Mouse (Mus musculus) limb, embryonic 11.5 days (tissue): ENCODE measurements around the gene Ell. TPM values are rescaled to one million over a fixed set of nuclear protein-coding genes. Genes with fewer than 3 reads are reported as not detected.

Experiments used
- ATAC-seq: fragments of 200-750 bp; cut with Nextera tagmentation; 2 replicates; pipeline ENCODE4 v1.8.0; 2017; ENCODE audit warnings: low read depth; ENCODE audit not compliant: insufficient number of reproducible peaks, low FRiP score, low TSS enrichment
- DNase-seq: peaks from one replicate; pipeline ENCODE4 v3.0.0-alpha.2; 2015; ENCODE audit warnings: low spot score
- H3K27ac ChIP-seq: fragments of 300-500 bp; sonication (generic); replicated peaks from 2 replicates; pipeline ENCODE4 v1.5.1; 2014; ENCODE audit warnings: low read depth, mild to moderate bottlenecking, low read length
- H3K27me3 ChIP-seq: fragments of 300-500 bp; sonication (generic); 2 replicates; pipeline ENCODE4 v1.6.1; 2014; ENCODE audit warnings: mild to moderate bottlenecking, low read length, mixed read lengths; ENCODE audit not compliant: control insufficient read depth, insufficient read depth
- H3K36me3 ChIP-seq: fragments of 300-500 bp; sonication (generic); 2 replicates; pipeline ENCODE4 v1.6.1; 2014; ENCODE audit warnings: mild to moderate bottlenecking, low read length, moderate library complexity, mixed read lengths; ENCODE audit not compliant: control insufficient read depth, insufficient read depth
- H3K4me1 ChIP-seq: fragments of 300-500 bp; sonication (generic); 2 replicates; pipeline ENCODE4 v1.6.1; 2014; ENCODE audit warnings: low read length, mixed read lengths; ENCODE audit not compliant: control insufficient read depth, insufficient read depth
- H3K4me2 ChIP-seq: fragments of 300-500 bp; sonication (generic); 2 replicates; pipeline ENCODE4 v1.6.1; 2014; ENCODE audit warnings: low read depth, mild to moderate bottlenecking, moderate library complexity; ENCODE audit not compliant: severe bottlenecking
- H3K4me3 ChIP-seq: fragments of 300-500 bp; sonication (generic); 2 replicates; pipeline ENCODE4 v1.5.1; 2014; ENCODE audit warnings: low read depth, low read length
- H3K9ac ChIP-seq: fragments of 300-500 bp; sonication (generic); 2 replicates; pipeline ENCODE4 v1.6.1; 2014; ENCODE audit warnings: mild to moderate bottlenecking, low read length
- H3K9me3 ChIP-seq: fragments of 300-500 bp; sonication (generic); 2 replicates; pipeline ENCODE4 v1.6.1; 2016; ENCODE audit warnings: low read length; ENCODE audit not compliant: control insufficient read depth
- WGBS: fragments of 180-500 bp; shearing (Covaris S2); extraction: QIAGEN DNeasy Blood & Tissue Kit; methylation state at CpG from one replicate; pipeline ENCODE4 v1.1.7; 2014; 5-methylcytosine and 5-hydroxymethylcytosine counted together
- polyA plus RNA-seq: library from polyadenylated mRNA; unstranded; fragments of >200 nt; fragmentation: Nextera tagmentation; extraction: Ambion mirVana; gene quantifications from 2 replicates; pipeline ENCODE4 v1.2.1, GENCODE M21; 2014

Ell gene
- polyA plus RNA-seq, result 19.5 and 20.1 TPM in 2 replicates

GRCm38 (mm10) chr8:70539077-70539813 lies at the start of gene Ell:
Ell (plus strand) TSS chr8:70539457.
- Histone ChIP-seq H3K4me2 (peak within 1 kb of the TSS; percentile 71), H3K9me3 (no peaks in the 10 kb centered on the region), H3K27me3 (no peaks in the 10 kb centered on the region), H3K4me3 (peak within 1 kb of the TSS; percentile 84), H3K4me1 (peaks cover 9% of the 10 kb centered on the region), H3K9ac (peak within 1 kb of the TSS; percentile 78), H3K27ac (peak within 1 kb of the TSS; percentile 62), H3K36me3 (peaks cover 8% of the 10 kb centered on the region)
- DNase-seq (peak; percentile 100), ATAC-seq (peak; percentile 86)
- WGBS, result under 1% methylated on average over 58 of the region's 58 CpGs

GRCm38 (mm10) chr8:70489576-70489975 lies 49.7 kb upstream of the Ell start:
- H3K9me3 ChIP-seq, result no peaks in the 10 kb centered on the region
- DNase-seq (peak; percentile 62), ATAC-seq (no peak)
- under 1% methylated on average over 38 of the region's 41 CpGs for WGBS
- H3K27me3 ChIP-seq, result peaks cover 32% of the 10 kb centered on the region
- peak overlapping the region; percentile 3 for H3K4me3 ChIP-seq
- H3K36me3 ChIP-seq, result no peaks in the 10 kb centered on the region
- H3K27ac ChIP-seq, result peak overlapping the region; percentile 68
- H3K4me2 ChIP-seq, result peak overlapping the region; percentile 57
- H3K4me1 ChIP-seq, result peaks cover 83% of the 10 kb centered on the region
- peak overlapping the region; percentile 27 for H3K9ac ChIP-seq

- H3K36me3 ChIP-seq, result no peaks in the 10 kb centered on the region
- H3K9ac ChIP-seq, result peak overlapping the region; percentile 27; the same call in 1 of the 2 replicates
- peak overlapping the region; percentile 3; the same call in 1 of the 2 replicates for H3K4me3 ChIP-seq
- no peak for ATAC-seq
- peak overlapping the region; percentile 57; the same call in 1 of the 2 replicates for H3K4me2 ChIP-seq
- peak overlapping the region; percentile 73 for H3K27ac ChIP-seq
- 4% methylated on average over 10 of the region's 10 CpGs for WGBS
- no peaks in the 10 kb centered on the region for H3K9me3 ChIP-seq
- peaks cover 37% of the 10 kb centered on the region for H3K27me3 ChIP-seq
- DNase-seq, result peak; percentile 50
- H3K4me1 ChIP-seq, result peaks cover 90% of the 10 kb centered on the region
Measured at GRCm38 (mm10) chr8:70490061-70490879, 49.0 kb upstream of the Ell start.

- WGBS, result 4% methylated on average over 20 of the region's 20 CpGs
- peak overlapping the region; percentile 73 for H3K27ac ChIP-seq
Measured at GRCm38 (mm10) chr8:70490880-70491495, 48.3 kb upstream of the Ell start.

GRCm38 (mm10) chr8:70492664-70493640 lies 46.3 kb upstream of the Ell start, which contains the start of gene Crlf1:
Crlf1 (plus strand) TSS chr8:70493158.
- Histone ChIP-seq H3K27ac (peak within 1 kb of the TSS; percentile 56), H3K4me1 (peaks cover 73% of the 10 kb centered on the region), H3K36me3 (no peaks in the 10 kb centered on the region), H3K27me3 (peaks cover 37% of the 10 kb centered on the region), H3K4me2 (peak within 1 kb of the TSS; percentile 94), H3K4me3 (peak within 1 kb of the TSS; percentile 72), H3K9ac (peak within 1 kb of the TSS; percentile 75), H3K9me3 (no peaks in the 10 kb centered on the region)
- DNase-seq (peak; percentile 65), ATAC-seq (no peak)
- WGBS, result under 1% methylated on average over 65 of the region's 93 CpGs

More at GRCm38 (mm10) chr8:70490880-70491495, 48.3 kb upstream of the Ell start:
- Histone ChIP-seq H3K36me3 (no peaks in the 10 kb centered on the region), H3K9me3 (no peaks in the 10 kb centered on the region), H3K9ac (0 out of 2 replicates have a peak overlapping the region, but pooled peaks have one; percentile 23), H3K27me3 (peaks cover 39% of the 10 kb centered on the region), H3K4me2 (peak overlapping the region; percentile 57; the same call in 1 of the 2 replicates), H3K4me1 (peaks cover 90% of the 10 kb centered on the region), H3K4me3 (no peak overlapping the region)
- DNase-seq (peak; percentile 71), ATAC-seq (no peak)

GRCm38 (mm10) chr8:70493692-70494415 lies 45.4 kb upstream of the Ell start:
- ATAC-seq (no peak), DNase-seq (peak; percentile 64)
- H3K4me3 ChIP-seq, result peak overlapping the region; percentile 72
- H3K27me3 ChIP-seq, result peaks cover 37% of the 10 kb centered on the region
- peak overlapping the region; percentile 75 for H3K9ac ChIP-seq
- no peaks in the 10 kb centered on the region for H3K9me3 ChIP-seq
- H3K27ac ChIP-seq, result peak overlapping the region; percentile 56
- WGBS, result 1% methylated on average over 47 of the region's 47 CpGs
- no peaks in the 10 kb centered on the region for H3K36me3 ChIP-seq
- H3K4me1 ChIP-seq, result peaks cover 64% of the 10 kb centered on the region
- H3K4me2 ChIP-seq, result peak overlapping the region; percentile 94

- Histone ChIP-seq H3K36me3 (no peaks in the 10 kb centered on the region), H3K27ac (peak overlapping the region; percentile 69; the same call in 1 of the 2 replicates), H3K9me3 (no peaks in the 10 kb centered on the region), H3K27me3 (peaks cover 37% of the 10 kb centered on the region), H3K4me2 (peak overlapping the region; percentile 94), H3K9ac (peak overlapping the region; percentile 75), H3K4me3 (peak overlapping the region; percentile 72), H3K4me1 (peaks cover 58% of the 10 kb centered on the region)
- 1% methylated on average over 28 of the region's 28 CpGs for WGBS
- ATAC-seq, result no peak
- peak; percentile 69 for DNase-seq
Measured at GRCm38 (mm10) chr8:70494416-70494945, 44.8 kb upstream of the Ell start.
